Mouse (Mus musculus): Measurements from ENCODE around the gene Plpp7. TPM values are rescaled to one million over a fixed set of nuclear protein-coding genes. Genes with fewer than 3 reads are reported as not detected.
A peak's percentile ranks its signal among the peaks of the same experiment; 100 is the strongest.

Plpp7 gene
- total RNA-seq, 2 experiments from 2014 or later: 17.7 to 19.0 TPM

- DNase-seq (ENCODE audit: low spot score in 2 of 2): no peak
Measured at GRCm38 (mm10) chr2:32068811-32069607, 26.3 kb upstream of the Plpp7 start.

- no peak for DNase-seq (ENCODE audit: low spot score in 2 of 2)
Measured at GRCm38 (mm10) chr2:32070747-32071146, 24.6 kb upstream of the Plpp7 start.

- DNase-seq (ENCODE audit: low spot score in 2 of 2): peak; percentile 46 to 68
Measured at GRCm38 (mm10) chr2:32074404-32074803, 20.9 kb upstream of the Plpp7 start.

- no peak for DNase-seq (ENCODE audit: low spot score in 2 of 2)
Measured at GRCm38 (mm10) chr2:32075368-32075767, 20.0 kb upstream of the Plpp7 start.

GRCm38 (mm10) chr2:32077744-32078143, 17.6 kb upstream of the Plpp7 start:
- DNase-seq (ENCODE audit: low spot score in 2 of 2): no peak

GRCm38 (mm10) chr2:32078522-32078921, 16.8 kb upstream of the Plpp7 start:
- DNase-seq (ENCODE audit: low spot score in 2 of 2): no peak

- DNase-seq (ENCODE audit: low spot score in 2 of 2): no peak
Measured at GRCm38 (mm10) chr2:32079191-32079725, 16.1 kb upstream of the Plpp7 start.

GRCm38 (mm10) chr2:32080681-32081080, 14.6 kb upstream of the Plpp7 start:
- no peak for DNase-seq (ENCODE audit: low spot score in 2 of 2)

- no peak for DNase-seq (ENCODE audit: low spot score in 2 of 2)
Measured at GRCm38 (mm10) chr2:32081296-32081929, 13.9 kb upstream of the Plpp7 start.

- no peak for DNase-seq (ENCODE audit: low spot score in 2 of 2)
Measured at GRCm38 (mm10) chr2:32082229-32082628, 13.1 kb upstream of the Plpp7 start.

- DNase-seq (ENCODE audit: low spot score in 2 of 2): peak in 1 of 2 experiments; percentile 44
Measured at GRCm38 (mm10) chr2:32083159-32084011, 11.9 kb upstream of the Plpp7 start.

GRCm38 (mm10) chr2:32084111-32084871, 11.0 kb upstream of the Plpp7 start, which contains the start of gene Fam78a:
Gene Fam78a (minus strand): TSS chr2:32084857.
- no peak for DNase-seq (ENCODE audit: low spot score in 2 of 2)

- DNase-seq (ENCODE audit: low spot score in 2 of 2): no peak
Measured at GRCm38 (mm10) chr2:32084872-32085199, 10.5 kb upstream of the Plpp7 start.

- no peak for DNase-seq (ENCODE audit: low spot score in 2 of 2)
Measured at GRCm38 (mm10) chr2:32085231-32085630, 10.1 kb upstream of the Plpp7 start.

GRCm38 (mm10) chr2:32087606-32088005, 7.7 kb upstream of the Plpp7 start:
- DNase-seq (ENCODE audit: low spot score in 2 of 2): no peak

GRCm38 (mm10) chr2:32088372-32088981, 6.9 kb upstream of the Plpp7 start:
- DNase-seq (ENCODE audit: low spot score in 2 of 2): peak; percentile 28 to 46

GRCm38 (mm10) chr2:32089606-32090005, 5.7 kb upstream of the Plpp7 start:
- DNase-seq (ENCODE audit: low spot score in 2 of 2): no peak

GRCm38 (mm10) chr2:32090145-32090544, 5.2 kb upstream of the Plpp7 start:
- DNase-seq (ENCODE audit: low spot score in 2 of 2): no peak

GRCm38 (mm10) chr2:32091956-32092355, 3.4 kb upstream of the Plpp7 start:
- DNase-seq (ENCODE audit: low spot score in 2 of 2): no peak

GRCm38 (mm10) chr2:32094001-32094707, 1.2 kb upstream of the Plpp7 start:
- DNase-seq (ENCODE audit: low spot score in 2 of 2): no peak

Data from layer of hippocampus, postnatal 10 days (tissue).